Comparison of ENCODE assay signal across 8 mouse cellular contexts in the genomic region with DNA sequence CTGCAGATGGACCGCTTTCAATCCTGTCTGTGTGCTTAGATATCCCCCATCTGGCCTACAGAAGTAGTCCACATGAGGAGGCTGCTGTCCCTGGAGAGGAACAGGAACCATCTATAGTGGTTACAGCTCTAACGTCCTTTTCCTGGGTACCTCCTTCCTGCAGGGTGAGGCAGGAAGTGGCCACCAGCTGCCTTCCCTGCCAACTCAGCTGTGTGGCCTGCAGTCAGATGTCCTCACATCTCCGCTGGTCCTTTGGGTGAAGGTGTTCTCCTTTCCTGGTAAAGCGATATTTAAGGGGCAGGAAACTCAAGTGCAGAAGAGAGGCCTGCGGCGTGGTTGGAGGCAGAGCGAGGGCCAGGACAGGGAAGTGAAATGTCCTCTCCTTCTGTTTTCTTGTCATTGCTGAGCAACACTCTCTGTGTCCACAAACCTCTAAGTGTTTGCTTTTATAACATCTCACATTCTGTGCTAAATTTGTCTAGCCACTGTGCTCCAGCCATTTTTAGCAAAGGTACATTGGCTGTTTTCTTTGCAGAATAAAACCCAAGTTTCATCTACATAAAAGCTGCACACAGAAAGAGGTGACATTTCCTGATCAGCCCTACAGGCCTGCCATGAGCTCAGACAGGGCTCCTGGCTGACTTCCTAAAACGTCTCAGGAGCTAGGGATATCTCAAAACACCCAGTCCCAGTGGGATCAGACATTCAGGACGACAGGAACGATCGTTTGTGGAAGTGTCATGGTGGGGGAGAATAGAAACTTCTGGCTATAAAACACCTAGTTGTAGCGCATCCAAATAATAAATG.
DNase-seq lines count a peak whose midpoint lies in the region; ATAC-seq and TF ChIP-seq lines count a peak whose summit lies in the region.

No protein-coding gene starts in this region.

- H3K9me3 ChIP-seq in embryonic facial prominence, embryonic 12.5 days, result no peaks in the 10 kb centered on the region
- H3K9me3 ChIP-seq in embryonic facial prominence, embryonic 10.5 days, result no peaks in the 10 kb centered on the region
- H3K9me3 ChIP-seq in heart, postnatal 0 days (replicated peaks; ENCODE audit: control insufficient read depth, low read length), result no peaks in the 10 kb centered on the region
- no peaks in the 10 kb centered on the region for H3K9me3 ChIP-seq in limb, embryonic 13.5 days
- H3K9me3 ChIP-seq in forebrain, embryonic 14.5 days (replicated peaks; ENCODE audit: control insufficient read depth, low read length), result no peaks in the 10 kb centered on the region

- TF ChIP-seq EP300 in heart, postnatal 0 days (IDR thresholded peaks at IDR 0.05; ENCODE audit: low read depth), result no peak

- ATAC-seq in embryonic facial prominence, embryonic 12.5 days (ENCODE audit: insufficient number of reproducible peaks, insufficient read depth, low FRiP score, low TSS enrichment), result no peak
- ATAC-seq in heart, postnatal 0 days (ENCODE audit: insufficient read depth, low read depth), result peak; percentile 54; the same call in 1 of the 2 replicates
- ATAC-seq in limb, embryonic 13.5 days (ENCODE audit: low FRiP score, low read depth), result no peak
- peak; percentile 90 for ATAC-seq in monocyte, adult 5-6 weeks (replicated peaks; ENCODE audit: insufficient number of reproducible peaks, low FRiP score, low TSS enrichment, poor library complexity, severe bottlenecking)
- no peak for ATAC-seq in forebrain, embryonic 14.5 days

- H3K27me3 ChIP-seq in embryonic facial prominence, embryonic 12.5 days, result no peaks in the 10 kb centered on the region
- no peaks in the 10 kb centered on the region for H3K27me3 ChIP-seq in embryonic facial prominence, embryonic 10.5 days (replicated peaks; ENCODE audit: low read depth, poor library complexity, severe bottlenecking)
- H3K27me3 ChIP-seq in heart, postnatal 0 days (ENCODE audit: control insufficient read depth, insufficient read depth, low read length), result no peaks in the 10 kb centered on the region
- H3K27me3 ChIP-seq in limb, embryonic 13.5 days, result no peaks in the 10 kb centered on the region
- no peaks in the 10 kb centered on the region for H3K27me3 ChIP-seq in forebrain, embryonic 14.5 days (replicated peaks; ENCODE audit: control insufficient read depth, insufficient read depth, low read length)

- 71% methylated on average over 12 of the region's 12 CpGs for WGBS in embryonic facial prominence, embryonic 12.5 days
- 80% methylated on average over 12 of the region's 12 CpGs for WGBS in embryonic facial prominence, embryonic 10.5 days
- 47% methylated on average over 12 of the region's 12 CpGs for WGBS in heart, postnatal 0 days
- 67% methylated on average over 12 of the region's 12 CpGs for WGBS in limb, embryonic 13.5 days
- 86% methylated on average over 12 of the region's 12 CpGs for WGBS in forebrain, embryonic 14.5 days

- no peak overlapping the region for H3K4me2 ChIP-seq in embryonic facial prominence, embryonic 12.5 days (replicated peaks)
- no peak overlapping the region for H3K4me2 ChIP-seq in heart, postnatal 0 days (ENCODE audit: low read depth, low read length)
- no peak overlapping the region for H3K4me2 ChIP-seq in limb, embryonic 13.5 days (replicated peaks)
- no peak overlapping the region for H3K4me2 ChIP-seq in forebrain, embryonic 14.5 days (ENCODE audit: low read length)

- H3K27ac ChIP-seq in embryonic facial prominence, embryonic 12.5 days, result peak overlapping the region; percentile 8; the same call in 1 of the 2 replicates
- no peak overlapping the region; the same call in 1 of the 2 replicates for H3K27ac ChIP-seq in embryonic facial prominence, embryonic 10.5 days (replicated peaks)
- peak overlapping the region; percentile 81 for H3K27ac ChIP-seq in heart, postnatal 0 days (ENCODE audit: low read depth)
- H3K27ac ChIP-seq in limb, embryonic 13.5 days, result peak overlapping the region; percentile 33
- H3K27ac ChIP-seq in forebrain, embryonic 14.5 days (ENCODE audit: low read depth, low read length), result no peak overlapping the region

- TF ChIP-seq CTCF in heart, postnatal 0 days (IDR thresholded peaks at IDR 0.05; ENCODE audit: low read depth), result peak; percentile 37

- H3K9ac ChIP-seq in embryonic facial prominence, embryonic 12.5 days, result 0 out of 2 replicates have a peak overlapping the region, but pooled peaks have one; percentile 17
- H3K9ac ChIP-seq in heart, postnatal 0 days (replicated peaks; ENCODE audit: low read depth, low read length), result no peak overlapping the region
- no peak overlapping the region for H3K9ac ChIP-seq in limb, embryonic 13.5 days
- no peak overlapping the region for H3K9ac ChIP-seq in forebrain, embryonic 14.5 days (ENCODE audit: low read length)

- H3K4me3 ChIP-seq in embryonic facial prominence, embryonic 12.5 days, result no peak overlapping the region
- H3K4me3 ChIP-seq in embryonic facial prominence, embryonic 10.5 days, result no peak overlapping the region
- H3K4me3 ChIP-seq in heart, postnatal 0 days (ENCODE audit: low read depth, low read length), result no peak overlapping the region
- no peak overlapping the region for H3K4me3 ChIP-seq in limb, embryonic 13.5 days
- no peak overlapping the region for H3K4me3 ChIP-seq in forebrain, embryonic 14.5 days (ENCODE audit: low read depth, low read length)

- no peak for DNase-seq in embryonic facial prominence, embryonic 10.5 days (ENCODE audit: low spot score)
- DNase-seq in T-cell, adult 2 months (ENCODE audit: low spot score), result peak; percentile 58
- DNase-seq in heart, postnatal 0 days (ENCODE audit: low spot score), result peak; percentile 47
- DNase-seq in thymus, postnatal 25 days, result peak; percentile 68
- no peak for DNase-seq in forebrain, embryonic 14.5 days (ENCODE audit: low spot score)

- H3K4me1 ChIP-seq in embryonic facial prominence, embryonic 12.5 days, result peaks cover 9% of the 10 kb centered on the region; the same call in 1 of the 2 replicates
- peaks cover 31% of the 10 kb centered on the region for H3K4me1 ChIP-seq in embryonic facial prominence, embryonic 10.5 days
- H3K4me1 ChIP-seq in heart, postnatal 0 days (ENCODE audit: control insufficient read depth, insufficient read depth), result peaks cover 19% of the 10 kb centered on the region; the same call in 1 of the 2 replicates
- peaks cover 14% of the 10 kb centered on the region for H3K4me1 ChIP-seq in limb, embryonic 13.5 days
- H3K4me1 ChIP-seq in forebrain, embryonic 14.5 days (ENCODE audit: control insufficient read depth, insufficient read depth, low read length), result peaks cover 10% of the 10 kb centered on the region

- no peaks in the 10 kb centered on the region for H3K36me3 ChIP-seq in embryonic facial prominence, embryonic 12.5 days
- H3K36me3 ChIP-seq in embryonic facial prominence, embryonic 10.5 days (replicated peaks), result no peaks in the 10 kb centered on the region
- no peaks in the 10 kb centered on the region for H3K36me3 ChIP-seq in heart, postnatal 0 days (replicated peaks; ENCODE audit: control insufficient read depth, insufficient read depth, low read length)
- H3K36me3 ChIP-seq in limb, embryonic 13.5 days, result no peaks in the 10 kb centered on the region
- H3K36me3 ChIP-seq in forebrain, embryonic 14.5 days (ENCODE audit: control insufficient read depth, insufficient read depth, low read length), result no peaks in the 10 kb centered on the region

Comparison
In these comparisons a context has a peak if more than half of its experiments do, and no peak if none do; other contexts are left out.
1. H3K27ac ChIP-seq: peak in embryonic facial prominence, embryonic 12.5 days (single experiment), heart, postnatal 0 days (single experiment) and limb, embryonic 13.5 days (single experiment); none in embryonic facial prominence, embryonic 10.5 days (single experiment) and forebrain, embryonic 14.5 days (single experiment).
2. ATAC-seq: peak in heart, postnatal 0 days (single experiment) and monocyte, adult 5-6 weeks (single experiment); none in embryonic facial prominence, embryonic 12.5 days (single experiment), limb, embryonic 13.5 days (single experiment) and forebrain, embryonic 14.5 days (single experiment).
3. DNase-seq: peak in T-cell, adult 2 months (single experiment), heart, postnatal 0 days (single experiment) and thymus, postnatal 25 days (single experiment); none in embryonic facial prominence, embryonic 10.5 days (single experiment) and forebrain, embryonic 14.5 days (single experiment).